Mouse (Mus musculus) spleen, adult 2 months (tissue): ENCODE measurements around the gene Mrs2. TPM values are rescaled to one million over a fixed set of nuclear protein-coding genes. Genes with fewer than 3 reads are reported as not detected.

Experiments used
- DNase-seq, 2 experiments: peaks; one replicate each; pipeline versions ENCODE4 v3.0.0 to v3.0.0-alpha.2; 2012 to 2021; ENCODE audit warnings: low spot score in 2 of 2, low read depth in 1 of 2
- H3K27ac ChIP-seq: fragments of 200-500 bp; 2 replicates; pipeline ENCODE4 v1.5.1; 2012; ENCODE audit warnings: low read length, inconsistent platforms; ENCODE audit not compliant: insufficient read depth
- H3K27me3 ChIP-seq: fragments of 200-500 bp; 2 replicates; pipeline ENCODE4 v1.6.1; 2012; ENCODE audit warnings: mild to moderate bottlenecking, moderate library complexity, low read length, inconsistent platforms; ENCODE audit not compliant: control insufficient read depth, insufficient read depth
- H3K36me3 ChIP-seq: fragments of 200-500 bp; 2 replicates; pipeline ENCODE4 v1.6.1; 2012; ENCODE audit warnings: mild to moderate bottlenecking, low read length, inconsistent platforms; ENCODE audit not compliant: control insufficient read depth, insufficient read depth
- H3K4me1 ChIP-seq: fragments of 200-500 bp; 2 replicates; pipeline ENCODE4 v1.6.1; 2011; ENCODE audit warnings: inconsistent platforms; ENCODE audit not compliant: control insufficient read depth, insufficient read depth, insufficient read length
- H3K4me3 ChIP-seq: fragments of 200-500 bp; 2 replicates; pipeline ENCODE4 v1.5.1; 2011; ENCODE audit warnings: mild to moderate bottlenecking, inconsistent platforms; ENCODE audit not compliant: insufficient read depth, insufficient read length; ENCODE audit errors: extremely low read depth
- CTCF ChIP-seq: fragments of 200-500 bp; IDR thresholded peaks from 2 replicates; pipeline ENCODE4 v1.5.1; 2011; ENCODE audit warnings: mild to moderate bottlenecking, inconsistent platforms; ENCODE audit not compliant: insufficient read depth, insufficient read length, insufficient replicate concordance; ENCODE audit errors: extremely low read depth
- POLR2A ChIP-seq: fragments of 200-500 bp; IDR thresholded peaks from 2 replicates; pipeline ENCODE4 v1.6.1; 2011; ENCODE audit warnings: low read depth, low read length, inconsistent platforms
- WGBS: fragments of 180-500 bp; shearing (Covaris S2); methylation state at CpG from one replicate; pipeline ENCODE4 v1.1.7; 2018; 5-methylcytosine and 5-hydroxymethylcytosine counted together
- polyA plus RNA-seq: library from polyadenylated mRNA; depleted of rRNA; stranded (reverse); fragments of >200 nt; gene quantifications from 2 replicates; pipeline ENCODE4 v1.2.3, GENCODE M21; 2012

Mrs2 gene
- polyA plus RNA-seq, 1 experiment: 11.6 TPM

DNA sequence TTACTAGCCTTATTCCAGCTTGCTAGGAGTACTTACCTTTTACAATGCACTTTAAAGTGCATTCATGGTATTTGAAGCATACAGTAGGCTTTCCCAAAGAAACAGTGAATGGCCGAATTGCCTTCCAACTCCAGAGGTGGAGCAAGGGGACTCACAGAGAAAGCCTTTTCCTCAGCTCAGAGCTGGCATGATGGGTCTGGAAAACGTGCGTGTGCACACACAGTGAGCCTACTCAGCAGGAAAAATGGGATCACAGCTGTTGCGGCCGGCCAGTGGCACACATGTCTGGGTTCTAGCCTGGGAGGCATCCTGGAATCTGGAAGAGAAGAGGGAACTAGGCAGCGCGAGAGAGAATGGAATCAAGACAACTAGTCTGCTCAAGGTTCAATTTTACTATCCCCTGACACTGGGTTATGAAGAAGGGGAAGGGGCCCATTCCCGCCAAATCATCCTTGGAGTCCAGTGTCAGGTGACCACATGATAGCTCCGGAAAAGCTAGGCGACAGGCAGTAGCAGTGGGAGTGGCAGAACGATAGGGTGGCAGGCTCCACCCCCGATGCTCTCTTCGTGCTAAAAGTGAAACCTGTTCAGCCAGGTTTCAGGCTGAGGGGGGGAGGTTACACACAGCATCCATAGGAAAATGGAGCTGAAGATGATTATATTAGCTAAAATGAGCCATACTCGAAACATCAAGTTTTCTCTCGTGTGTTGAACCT lies 54.9 kb downstream of the Mrs2 start:
- TF ChIP-seq CTCF (no peak), POLR2A (no peak)
- Histone ChIP-seq H3K36me3 (no peaks in the 10 kb centered on the region), H3K27ac (no peak overlapping the region), H3K27me3 (no peaks in the 10 kb centered on the region), H3K4me1 (peaks cover 3% of the 10 kb centered on the region; the same call in 1 of the 2 replicates), H3K4me3 (peak overlapping the region; percentile 46)
- DNase-seq: peak in 1 of 2 experiments; percentile 17
- WGBS: 16% methylated on average over 15 of the region's 15 CpGs

DNA sequence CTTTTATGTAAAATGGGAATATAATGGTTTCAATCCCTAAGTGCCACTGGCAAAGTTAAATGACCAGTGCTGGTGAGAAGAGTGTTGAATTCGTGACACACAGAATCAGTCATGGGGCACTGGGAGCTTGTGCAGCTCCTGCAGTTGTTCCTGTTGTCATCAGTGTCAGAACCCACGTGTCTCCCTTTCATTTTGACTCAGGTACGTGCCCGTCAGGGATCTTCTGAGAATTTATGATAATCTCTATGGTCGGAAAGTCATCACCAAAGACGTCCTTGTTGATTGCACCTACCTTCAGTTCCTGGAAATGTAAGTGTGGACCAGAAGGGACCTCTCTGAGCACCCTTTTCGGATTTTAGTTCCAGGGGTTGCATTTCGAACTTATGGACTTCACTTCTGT lies 58.1 kb downstream of the Mrs2 start:
- H3K4me3 ChIP-seq: no peak overlapping the region
- DNase-seq: no peak
- H3K4me1 ChIP-seq: peaks cover 3% of the 10 kb centered on the region; the same call in 1 of the 2 replicates
- no peaks in the 10 kb centered on the region for H3K36me3 ChIP-seq
- no peak for TF ChIP-seq CTCF
- no peak for TF ChIP-seq POLR2A
- 77% methylated on average over 8 of the region's 8 CpGs for WGBS
- no peaks in the 10 kb centered on the region for H3K27me3 ChIP-seq
- no peak overlapping the region for H3K27ac ChIP-seq

DNA sequence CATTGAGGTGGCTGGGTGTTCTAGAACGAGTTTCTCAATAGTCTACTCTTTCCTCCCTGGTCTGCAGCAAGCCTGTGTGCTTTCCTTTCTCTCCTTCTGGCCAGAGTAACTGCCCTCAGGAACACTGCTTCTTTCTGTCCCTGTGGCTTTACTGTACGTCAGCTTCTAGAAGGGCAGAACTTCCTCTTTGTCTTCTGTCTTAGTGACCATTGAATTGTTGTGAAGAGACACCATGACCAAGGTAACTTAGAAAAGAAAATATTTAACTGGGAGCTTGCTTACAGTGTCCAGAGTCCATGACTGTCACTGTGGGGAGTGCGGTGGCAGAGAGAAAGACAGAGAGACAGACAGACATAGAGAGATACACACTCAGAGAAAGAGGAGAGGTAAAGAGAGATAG lies 60.1 kb downstream of the Mrs2 start:
- Histone ChIP-seq H3K4me3 (no peak overlapping the region), H3K27ac (no peak overlapping the region), H3K36me3 (no peaks in the 10 kb centered on the region), H3K4me1 (no peaks in the 10 kb centered on the region), H3K27me3 (no peaks in the 10 kb centered on the region)
- 46% methylated on average over 3 of the region's 3 CpGs for WGBS
- no peak for TF ChIP-seq CTCF
- no peak for TF ChIP-seq POLR2A
- no peak for DNase-seq

DNA sequence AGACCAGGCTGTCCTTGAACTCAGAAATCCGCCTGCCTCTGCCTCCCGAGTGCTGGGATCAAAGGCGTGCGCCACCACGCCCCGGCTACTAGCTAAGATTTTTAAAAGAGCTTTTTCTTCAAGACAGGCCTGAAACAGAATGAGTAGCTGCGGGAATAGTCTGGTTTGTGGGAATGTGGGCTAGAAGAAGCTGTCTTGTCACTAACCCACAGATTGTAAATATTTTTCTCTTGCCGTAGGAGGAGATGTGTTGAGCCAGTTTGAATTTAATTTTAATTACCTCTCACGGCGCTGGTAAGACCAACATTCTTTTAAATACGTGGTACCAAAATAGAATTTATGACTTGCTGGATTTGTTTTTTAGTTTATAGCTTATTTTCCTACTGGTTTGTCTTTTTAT lies 61.5 kb downstream of the Mrs2 start:
- TF ChIP-seq POLR2A (no peak), CTCF (no peak)
- H3K4me3 ChIP-seq: no peak overlapping the region
- no peaks in the 10 kb centered on the region for H3K27me3 ChIP-seq
- WGBS: 91% methylated on average over 11 of the region's 11 CpGs
- H3K27ac ChIP-seq: no peak overlapping the region
- H3K4me1 ChIP-seq: no peaks in the 10 kb centered on the region
- no peaks in the 10 kb centered on the region for H3K36me3 ChIP-seq
- DNase-seq: no peak

DNA sequence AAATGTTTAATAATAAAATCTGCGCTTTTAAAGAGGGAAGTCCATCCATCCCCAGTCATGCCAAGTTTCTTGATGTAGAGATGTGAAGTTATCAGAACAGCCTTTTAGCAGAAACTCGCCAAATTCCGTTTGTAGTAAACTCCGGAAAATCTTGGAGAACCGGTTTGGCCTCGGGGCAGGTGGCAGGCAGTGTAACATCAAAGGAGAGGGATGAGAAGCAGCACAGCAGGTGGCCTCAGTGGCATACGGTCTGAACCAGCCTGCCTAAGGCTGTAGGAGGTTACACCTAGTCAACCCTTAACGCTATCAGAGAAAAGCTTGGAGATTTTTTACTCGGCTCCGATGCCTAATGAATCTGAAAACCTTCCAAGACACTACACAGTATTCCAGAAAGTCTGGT lies 64.7 kb downstream of the Mrs2 start:
- no peaks in the 10 kb centered on the region for H3K36me3 ChIP-seq
- DNase-seq: no peak
- 50% methylated on average over 10 of the region's 10 CpGs for WGBS
- H3K27me3 ChIP-seq: no peaks in the 10 kb centered on the region
- no peak overlapping the region for H3K27ac ChIP-seq
- TF ChIP-seq POLR2A (no peak), CTCF (no peak)
- no peaks in the 10 kb centered on the region for H3K4me1 ChIP-seq
- no peak overlapping the region for H3K4me3 ChIP-seq

DNA sequence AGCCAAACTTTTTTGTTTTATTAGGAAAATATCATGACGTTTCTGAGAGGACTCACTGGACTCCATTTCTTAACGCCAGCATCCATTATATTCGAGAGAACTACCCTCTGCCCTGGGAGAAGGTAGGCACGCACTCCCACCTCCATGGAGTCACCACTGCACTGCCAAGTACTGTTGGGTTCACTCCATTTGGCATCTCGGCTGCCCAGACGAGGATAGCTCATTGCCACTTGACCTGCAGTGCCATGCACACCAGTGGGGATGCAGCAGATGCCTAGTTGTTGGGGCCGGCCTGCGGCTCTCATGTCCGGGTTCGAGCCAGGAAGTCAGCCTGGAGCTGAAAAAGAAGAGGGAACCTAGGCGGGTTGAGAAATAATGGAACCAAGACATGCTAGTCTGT lies 65.1 kb downstream of the Mrs2 start:
- 53% methylated on average over 11 of the region's 11 CpGs for WGBS
- Histone ChIP-seq H3K27ac (no peak overlapping the region), H3K36me3 (no peaks in the 10 kb centered on the region), H3K4me3 (no peak overlapping the region), H3K4me1 (no peaks in the 10 kb centered on the region), H3K27me3 (no peaks in the 10 kb centered on the region)
- no peak for DNase-seq
- TF ChIP-seq POLR2A: no peak
- no peak for TF ChIP-seq CTCF

DNA sequence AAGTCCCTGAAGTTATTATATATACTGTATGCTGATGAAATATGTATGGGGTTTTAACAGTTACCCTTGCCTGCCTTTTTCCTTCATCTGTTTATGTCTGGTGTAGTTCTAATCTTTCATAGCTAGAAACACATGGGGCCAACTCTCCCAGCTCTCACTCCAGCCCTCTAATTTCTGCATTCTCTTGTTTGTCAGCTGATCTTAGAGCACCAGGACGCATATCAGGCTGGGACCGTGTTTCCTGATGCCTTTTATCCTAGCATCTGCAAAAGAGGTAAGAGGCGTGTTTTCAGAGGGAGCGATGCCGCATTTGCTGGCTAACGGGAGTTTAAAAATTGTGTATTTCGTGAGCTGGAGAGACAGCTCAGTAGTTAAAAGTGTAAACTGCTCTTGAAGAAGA lies 67.5 kb downstream of the Mrs2 start:
- Histone ChIP-seq H3K4me1 (no peaks in the 10 kb centered on the region), H3K27ac (no peak overlapping the region), H3K36me3 (no peaks in the 10 kb centered on the region), H3K27me3 (no peaks in the 10 kb centered on the region), H3K4me3 (no peak overlapping the region)
- TF ChIP-seq POLR2A (no peak), CTCF (no peak)
- 85% methylated on average over 7 of the region's 7 CpGs for WGBS
- DNase-seq: no peak
